Mouse (Mus musculus) intestine, postnatal 0 days (tissue): ENCODE measurements around the gene Samd1. TPM values are rescaled to one million over a fixed set of nuclear protein-coding genes. Genes with fewer than 3 reads are reported as not detected.

Experiments
- ATAC-seq: fragments of 200-750 bp; cut with Nextera tagmentation; 2 replicates; pipeline ENCODE4 v1.8.0; 2017; ENCODE audit warnings: mild to moderate bottlenecking, moderate TSS enrichment, moderate library complexity
- H3K27ac ChIP-seq: fragments of 300-500 bp; sonication (generic); 2 replicates; pipeline ENCODE4 v1.5.1; 2014; ENCODE audit warnings: mild to moderate bottlenecking, low read depth, low read length, moderate library complexity
- H3K27me3 ChIP-seq: fragments of 300-500 bp; sonication (generic); replicated peaks from 2 replicates; pipeline ENCODE4 v1.6.1; 2014; ENCODE audit warnings: low read length, mixed read lengths; ENCODE audit not compliant: control insufficient read depth, insufficient read depth
- H3K36me3 ChIP-seq: fragments of 300-500 bp; sonication (generic); 2 replicates; pipeline ENCODE4 v1.6.1; 2014; ENCODE audit warnings: mild to moderate bottlenecking, moderate library complexity; ENCODE audit not compliant: control insufficient read depth, insufficient read depth
- H3K4me1 ChIP-seq: fragments of 300-500 bp; sonication (generic); replicated peaks from 2 replicates; pipeline ENCODE4 v1.6.1; 2014; ENCODE audit warnings: antibody characterized with exemption, low read length, mixed read lengths; ENCODE audit not compliant: control insufficient read depth, insufficient read depth
- H3K4me2 ChIP-seq: fragments of 300-500 bp; sonication (generic); replicated peaks from 2 replicates; pipeline ENCODE4 v1.6.1; 2014; ENCODE audit warnings: low read depth, mild to moderate bottlenecking, moderate library complexity
- H3K4me3 ChIP-seq: fragments of 300-500 bp; sonication (generic); 2 replicates; pipeline ENCODE4 v1.5.1; 2014; ENCODE audit warnings: low read depth, low read length
- H3K9ac ChIP-seq: fragments of 300-500 bp; sonication (generic); 2 replicates; pipeline ENCODE4 v1.6.1; 2014; ENCODE audit warnings: mild to moderate bottlenecking, low read depth, low read length
- H3K9me3 ChIP-seq: fragments of 300-500 bp; sonication (generic); 2 replicates; pipeline ENCODE4 v1.6.1; 2016; ENCODE audit warnings: mixed run types; ENCODE audit not compliant: control insufficient read depth
- CTCF ChIP-seq: sonication (generic); IDR thresholded peaks from 2 replicates; pipeline ENCODE4 v1.5.1; 2016; ENCODE audit warnings: low read depth, mild to moderate bottlenecking, control low read depth, antibody characterized with exemption, moderate library complexity
- WGBS: fragments of 180-500 bp; shearing (Covaris S2); extraction: QIAGEN DNeasy Blood & Tissue Kit; methylation state at CpG from one replicate; pipeline ENCODE4 v1.1.7; 2014; 5-methylcytosine and 5-hydroxymethylcytosine counted together
- microRNA counts: library from miRNA; unstranded; fragments of <30 nt; microRNA quantifications from one replicate; lab custom pipeline; 2016
- microRNA-seq: library from miRNA; unstranded; fragments of <30 nt; microRNA quantifications from one replicate; pipeline ENCODE4, GENCODE M21; 2016
- polyA plus RNA-seq: library from polyadenylated mRNA; unstranded; fragments of >200 nt; fragmentation: Nextera tagmentation; extraction: Ambion mirVana; gene quantifications from 2 replicates; pipeline ENCODE4 v1.2.1, GENCODE M21; 2015

Gene Samd1
- polyA plus RNA-seq, 1 experiment from 2014 or later: 4.5 TPM

DNA sequence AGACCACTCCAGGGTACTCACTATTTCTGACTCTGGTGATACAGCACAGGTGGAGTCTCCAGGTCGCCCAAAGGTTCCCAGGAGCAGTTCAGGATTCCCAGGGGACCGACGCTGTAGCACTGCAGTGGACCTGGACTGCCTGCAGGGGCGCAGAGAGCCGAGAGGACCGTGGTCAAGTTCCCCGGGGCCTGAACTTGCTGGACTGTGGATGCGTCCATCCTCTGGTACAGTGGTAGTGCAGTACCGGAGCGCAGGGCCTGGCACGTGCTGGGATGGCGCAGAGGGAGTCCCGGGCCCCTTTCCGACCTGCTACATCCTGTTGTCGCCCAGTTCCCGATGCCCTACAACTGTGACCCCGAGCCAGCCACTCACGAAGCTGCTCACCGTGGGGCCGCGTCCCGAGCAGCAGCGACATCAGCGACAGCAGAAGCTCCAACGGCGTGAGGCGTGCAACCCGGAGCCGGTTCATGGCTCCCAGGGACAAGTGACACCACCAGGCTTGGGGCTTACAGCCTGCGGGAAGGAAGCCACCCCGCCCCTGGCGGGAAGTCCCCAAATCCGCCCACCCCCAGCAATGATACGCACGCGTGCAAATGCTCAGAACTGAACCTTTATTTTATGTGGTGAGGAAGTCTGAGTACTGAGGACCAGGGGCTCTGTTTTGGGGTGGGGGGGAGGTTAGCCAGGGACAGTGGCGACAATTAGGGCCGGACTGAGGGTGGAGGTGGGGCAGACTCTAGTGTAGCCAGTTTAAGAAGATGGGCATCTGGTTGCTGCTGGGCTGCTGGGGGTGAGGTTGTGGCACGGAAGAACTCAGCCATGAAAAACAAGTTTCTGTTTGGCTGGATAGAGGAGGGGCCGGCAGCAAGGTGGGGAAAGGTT lies 44.8 kb downstream of the Samd1 start, which contains the start of gene Il27ra:
TSS of gene Il27ra (minus strand) at position 524 of the 882 bp plus-strand sequence.
- Histone ChIP-seq H3K9me3 (no peaks in the 10 kb centered on the region), H3K27me3 (peaks cover 31% of the 10 kb centered on the region), H3K36me3 (no peaks in the 10 kb centered on the region), H3K4me1 (no peaks in the 10 kb centered on the region), H3K4me2 (peak within 1 kb of the TSS; percentile 63), H3K27ac (no peak within 1 kb of the TSS), H3K9ac (no peak within 1 kb of the TSS), H3K4me3 (peak within 1 kb of the TSS; percentile 28)
- TF ChIP-seq CTCF: peak; percentile 85
- WGBS: 10% methylated on average over 40 of the region's 40 CpGs
- ATAC-seq: peak; percentile 62

DNA sequence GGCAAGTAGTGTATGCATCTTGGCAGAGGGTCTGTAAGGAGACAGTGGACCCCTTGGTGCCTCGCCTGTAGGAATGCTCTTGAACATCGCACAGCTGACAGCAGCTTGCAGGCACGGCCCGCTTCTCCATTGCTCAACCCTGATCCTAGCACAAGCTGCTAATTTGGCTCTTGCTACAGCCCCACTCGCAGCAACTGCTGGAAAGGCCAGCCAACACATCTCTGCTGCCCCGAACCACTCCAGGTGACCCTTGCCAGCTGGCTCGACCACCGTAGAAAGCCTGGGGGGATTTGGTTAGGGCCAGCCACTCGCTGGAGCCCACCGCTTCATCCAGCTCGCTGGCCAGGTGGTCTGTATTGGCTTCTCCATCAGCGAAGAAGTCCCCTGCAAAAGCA lies 45.5 kb downstream of the Samd1 start:
- H3K27ac ChIP-seq: no peak overlapping the region
- H3K4me1 ChIP-seq: no peaks in the 10 kb centered on the region
- ATAC-seq: no peak
- no peaks in the 10 kb centered on the region for H3K36me3 ChIP-seq
- peak overlapping the region; percentile 63 for H3K4me2 ChIP-seq
- H3K9me3 ChIP-seq: no peaks in the 10 kb centered on the region
- WGBS: 52% methylated on average over 12 of the region's 12 CpGs
- H3K4me3 ChIP-seq: no peak overlapping the region
- H3K9ac ChIP-seq: no peak overlapping the region
- TF ChIP-seq CTCF: no peak
- H3K27me3 ChIP-seq: peaks cover 31% of the 10 kb centered on the region

DNA sequence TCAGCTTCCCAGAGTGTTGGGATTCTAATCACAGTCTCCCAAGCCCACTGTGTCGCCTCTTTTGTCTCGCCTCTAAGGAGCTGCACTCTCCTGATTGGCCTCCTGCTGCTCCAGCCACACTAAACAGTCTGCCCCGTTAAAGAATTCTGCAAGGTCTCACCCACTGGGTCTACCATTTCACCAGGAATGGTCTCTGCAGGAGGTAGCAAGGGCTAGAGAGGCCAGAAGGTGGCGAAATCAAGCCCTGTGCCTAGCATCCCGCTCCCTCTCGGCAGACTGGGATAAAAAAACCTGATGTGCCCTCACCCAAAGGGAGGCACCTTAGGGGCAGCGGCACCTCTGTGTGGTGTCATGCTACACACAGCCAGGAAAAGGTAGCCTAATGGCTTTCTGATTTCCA lies 46.6 kb downstream of the Samd1 start:
- Histone ChIP-seq H3K36me3 (no peaks in the 10 kb centered on the region), H3K4me3 (no peak overlapping the region), H3K27ac (no peak overlapping the region), H3K9me3 (no peaks in the 10 kb centered on the region), H3K27me3 (peaks cover 31% of the 10 kb centered on the region), H3K4me1 (no peaks in the 10 kb centered on the region), H3K4me2 (no peak overlapping the region), H3K9ac (no peak overlapping the region)
- WGBS: 28% methylated on average over 7 of the region's 7 CpGs
- peak; percentile 29; the same call in 1 of the 2 replicates for TF ChIP-seq CTCF
- no peak for ATAC-seq

DNA sequence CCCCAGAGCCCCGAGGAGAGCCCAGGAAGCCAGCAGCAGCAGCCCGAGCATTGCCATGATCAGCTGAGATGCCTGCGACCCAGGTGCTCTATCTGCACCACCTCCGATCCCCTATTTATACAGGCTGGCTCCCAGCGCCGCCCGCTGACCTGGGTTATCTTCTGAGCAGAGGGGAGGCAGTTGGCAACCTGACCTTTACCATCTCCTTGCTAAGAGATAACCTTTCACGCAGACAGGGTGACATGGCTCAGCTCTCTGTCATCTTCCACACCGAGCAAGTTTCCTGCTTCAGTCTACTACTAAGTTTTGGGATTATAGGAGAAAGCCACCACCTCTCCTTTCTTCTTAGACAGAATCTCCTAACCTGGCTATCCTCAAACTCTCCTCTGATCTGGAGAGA lies 47.4 kb downstream of the Samd1 start, which contains the start of gene Rln3:
TSS of gene Rln3 (minus strand) at position 101 of the 400 bp plus-strand sequence.
- TF ChIP-seq CTCF: no peak
- no peak within 1 kb of the TSS for H3K27ac ChIP-seq
- no peaks in the 10 kb centered on the region for H3K9me3 ChIP-seq
- ATAC-seq: no peak
- H3K4me3 ChIP-seq: 0 out of 2 replicates have a peak within 1 kb of the TSS, but pooled peaks have one; percentile 2
- no peaks in the 10 kb centered on the region for H3K4me1 ChIP-seq
- no peak within 1 kb of the TSS for H3K4me2 ChIP-seq
- H3K36me3 ChIP-seq: no peaks in the 10 kb centered on the region
- 20% methylated on average over 9 of the region's 9 CpGs for WGBS
- no peak within 1 kb of the TSS for H3K9ac ChIP-seq
- peaks cover 31% of the 10 kb centered on the region for H3K27me3 ChIP-seq

DNA sequence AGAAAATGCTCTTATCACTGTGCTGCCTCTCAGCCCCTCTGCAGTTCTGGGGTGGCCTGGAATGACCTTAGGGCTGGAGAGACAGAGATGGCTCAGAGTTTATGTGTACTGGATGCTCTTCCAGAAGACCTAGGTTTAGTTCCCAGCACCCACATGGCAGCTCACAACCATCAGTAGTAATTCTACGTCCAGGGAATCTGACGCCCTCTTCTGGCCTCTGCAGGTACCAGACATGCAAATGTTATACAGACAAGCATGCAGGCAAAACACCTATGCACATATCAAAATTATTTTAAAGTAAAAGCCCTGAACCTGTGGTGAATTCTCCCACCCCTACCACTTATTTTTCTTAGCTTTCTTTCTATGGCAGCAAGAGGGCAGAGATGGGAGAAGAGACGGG lies 49.0 kb downstream of the Samd1 start:
- no peak for TF ChIP-seq CTCF
- Histone ChIP-seq H3K27ac (no peak overlapping the region), H3K4me1 (no peaks in the 10 kb centered on the region), H3K4me2 (no peak overlapping the region), H3K4me3 (no peak overlapping the region), H3K9ac (no peak overlapping the region), H3K36me3 (no peaks in the 10 kb centered on the region), H3K27me3 (peaks cover 31% of the 10 kb centered on the region), H3K9me3 (no peaks in the 10 kb centered on the region)
- 77% methylated on average over 3 of the region's 3 CpGs for WGBS
- no peak for ATAC-seq

DNA sequence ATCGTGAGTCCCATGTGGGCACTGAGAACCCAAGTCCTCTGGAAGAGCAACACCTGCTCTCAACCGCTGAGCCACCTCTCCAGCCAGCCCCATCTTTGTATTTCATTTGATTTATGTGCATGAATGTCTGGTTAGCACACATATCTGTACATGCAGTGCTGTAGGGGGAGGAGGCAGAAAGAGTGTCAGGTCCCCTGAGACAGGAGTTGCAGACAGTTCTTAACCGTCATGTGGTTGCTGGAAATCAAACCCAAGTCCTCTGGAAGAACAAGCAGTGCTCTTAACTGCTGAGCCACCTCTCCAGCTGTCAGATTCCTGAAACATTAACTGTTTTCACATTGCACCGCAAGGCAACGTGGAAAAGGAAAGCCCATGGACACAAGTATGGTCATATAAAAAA lies 50.7 kb downstream of the Samd1 start:
- H3K27ac ChIP-seq: no peak overlapping the region
- WGBS: 65% methylated on average over 5 of the region's 5 CpGs

More for the DNA sequence above, 50.7 kb downstream of the Samd1 start:
- Histone ChIP-seq H3K4me1 (no peaks in the 10 kb centered on the region), H3K4me2 (no peak overlapping the region), H3K4me3 (no peak overlapping the region), H3K9ac (no peak overlapping the region), H3K36me3 (no peaks in the 10 kb centered on the region), H3K27me3 (peaks cover 23% of the 10 kb centered on the region), H3K9me3 (no peaks in the 10 kb centered on the region)
- no peak for TF ChIP-seq CTCF
- ATAC-seq: no peak

MicroRNAs within 50 kb of the gene (microRNA counts, 519-probe panel; counts per million panel counts)
- microRNA mmu-miR-1199 (lab: Ali Mortazavi, UCI): not detected

Small RNA genes within 50 kb of the gene (microRNA-seq; reads per million reads assigned to microRNA genes)
- 1.1 reads per million for gene Mir1199
- gene Mir8111: 2.7 reads per million, percentile 2 among the genes with 10 or more reads in this experiment

Other genes starting within 250 kb of the Samd1 start
- gene Adgrl1, start 97.6 kb upstream of the Samd1 start, polyA plus RNA-seq: 4.4 and 5.6 TPM in 2 replicates
- 0.09 and 0.12 TPM in 2 replicates for gene Gm10644, start 42.5 kb upstream of the Samd1 start, polyA plus RNA-seq
- gene Asf1b, start 42.2 kb upstream of the Samd1 start, polyA plus RNA-seq: 13.8 and 16.0 TPM in 2 replicates
- 70.7 and 72.5 TPM in 2 replicates for gene Prkaca, start 24.7 kb upstream of the Samd1 start, polyA plus RNA-seq
- gene 1700067K01Rik, start 3.8 kb downstream of the Samd1 start, polyA plus RNA-seq: 0.68 and 0.86 TPM in 2 replicates
- gene 2210011C24Rik, start 14.5 kb downstream of the Samd1 start, polyA plus RNA-seq: 4.5 and 4.7 TPM in 2 replicates
- 0.30 and 0.39 TPM in 2 replicates for gene Palm3, start 23.8 kb downstream of the Samd1 start, polyA plus RNA-seq
- 0.29 and 0.31 TPM in 2 replicates for gene Il27ra, start 44.9 kb downstream of the Samd1 start, polyA plus RNA-seq
- 0.42 TPM in 1 of 2 replicates, not detected in the other for gene Rln3, start 47.3 kb downstream of the Samd1 start, polyA plus RNA-seq
- 1.0 and 1.1 TPM in 2 replicates for gene Gm10643, start 67.5 kb downstream of the Samd1 start, polyA plus RNA-seq
- 3.1 and 3.3 TPM in 2 replicates for gene Rfx1, start 69.2 kb downstream of the Samd1 start, polyA plus RNA-seq
- gene Dcaf15, start 107.1 kb downstream of the Samd1 start, polyA plus RNA-seq: 8.6 and 10.4 TPM in 2 replicates
- gene Podnl1, start 128.3 kb downstream of the Samd1 start, polyA plus RNA-seq: 0.29 and 0.46 TPM in 2 replicates
- gene Cc2d1a, start 150.3 kb downstream of the Samd1 start, polyA plus RNA-seq: 16.2 and 16.9 TPM in 2 replicates
- 0.17 and 0.18 TPM in 2 replicates for gene 4930432K21Rik, start 150.4 kb downstream of the Samd1 start, polyA plus RNA-seq
- 1.6 and 1.8 TPM in 2 replicates for gene Nanos3, start 187.5 kb downstream of the Samd1 start, polyA plus RNA-seq
- 3.7 and 3.8 TPM in 2 replicates for gene Zswim4, start 239.4 kb downstream of the Samd1 start, polyA plus RNA-seq